In the genomic region with DNA sequence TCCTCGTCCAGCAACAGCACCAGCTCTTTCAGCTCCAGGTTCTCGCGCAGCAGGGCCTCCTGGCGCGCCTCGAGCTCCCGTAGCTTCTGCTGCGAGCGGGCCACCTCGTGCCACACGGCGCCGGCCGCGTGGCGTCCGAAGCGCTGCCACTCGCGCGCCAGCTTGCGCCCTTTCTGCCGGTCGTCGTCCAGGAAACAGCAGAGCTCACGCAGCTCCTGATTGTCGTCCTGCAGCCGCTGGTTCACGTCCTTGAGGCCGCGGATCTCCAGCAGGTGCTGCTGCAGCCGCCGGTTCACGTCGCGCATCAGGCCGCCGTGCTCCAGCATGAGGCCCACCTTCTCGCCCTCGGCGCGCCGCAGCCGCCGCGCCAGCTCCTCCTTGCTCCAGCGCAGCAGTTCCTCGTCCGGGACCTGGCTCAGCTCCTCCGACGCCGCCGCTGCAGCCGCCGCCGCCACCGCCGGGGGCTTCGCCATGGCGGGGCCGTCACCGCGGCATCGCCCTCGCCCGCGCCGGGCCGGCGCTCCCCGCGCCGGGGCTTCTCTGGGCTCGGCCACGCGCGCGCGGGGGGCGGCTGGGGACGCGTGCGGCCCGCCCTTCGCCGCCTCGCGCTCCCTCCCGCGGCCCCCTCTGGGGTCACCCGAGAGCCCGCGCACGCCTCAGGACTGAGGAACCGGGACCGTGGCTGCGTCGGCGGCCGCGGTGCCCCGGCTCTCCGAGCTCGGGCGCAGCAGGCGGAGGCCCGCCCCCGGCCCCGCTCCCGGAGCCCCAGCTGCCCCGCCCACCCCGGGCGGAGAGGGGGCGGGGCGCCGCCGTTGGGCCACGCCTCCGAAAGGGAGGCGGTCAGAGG, we compare ENCODE assay signal across 8 mouse cellular contexts. TPM values are rescaled to one million over a fixed set of nuclear protein-coding genes. Genes with fewer than 3 reads are reported as not detected.
DNase-seq lines count a peak whose midpoint lies in the region; ATAC-seq and TF ChIP-seq lines count a peak whose summit lies in the region.

Ccdc85c (minus strand) TSS at position 765 of the 847 bp plus-strand sequence.

- under 1% methylated on average over 94 of the region's 120 CpGs for WGBS in bone marrow, adult 2 months
- WGBS in forebrain, embryonic 11.5 days = under 1% methylated on average over 100 of the region's 120 CpGs
- under 1% methylated on average over 105 of the region's 120 CpGs for WGBS in stomach, embryonic 16.5 days

- no peaks in the 10 kb centered on the region for H3K9me3 ChIP-seq in megakaryocyte, embryonic 14.5 days
- H3K9me3 ChIP-seq in forebrain, embryonic 11.5 days (ENCODE audit: control insufficient read depth, low read length) = no peaks in the 10 kb centered on the region
- no peaks in the 10 kb centered on the region for H3K9me3 ChIP-seq in stomach, embryonic 16.5 days (replicated peaks; ENCODE audit: control insufficient read depth, low read length)

- peak within 1 kb of the TSS; percentile 99 for H3K4me2 ChIP-seq in forebrain, embryonic 11.5 days (ENCODE audit: low read depth, low read length, severe bottlenecking)
- peak within 1 kb of the TSS; percentile 93 for H3K4me2 ChIP-seq in stomach, embryonic 16.5 days (ENCODE audit: low read depth, low read length)

- no peak; the same call in 1 of the 2 replicates for TF ChIP-seq POLR2A in bone marrow, adult 2 months (IDR thresholded peaks at IDR 0.05; ENCODE audit: borderline replicate concordance, control insufficient read depth, low read depth, low read length)

- no peak for TF ChIP-seq CTCF in bone marrow, adult 2 months (IDR thresholded peaks at IDR 0.05; ENCODE audit: control insufficient read depth, insufficient read depth, low read length)

- H3K4me3 ChIP-seq in megakaryocyte, embryonic 14.5 days (replicated peaks) = peak within 1 kb of the TSS; percentile 89
- peak within 1 kb of the TSS; percentile 71 for H3K4me3 ChIP-seq in bone marrow, adult 2 months (replicated peaks; ENCODE audit: control insufficient read depth, low read depth, low read length)
- H3K4me3 ChIP-seq in forebrain, embryonic 11.5 days (ENCODE audit: low read depth, low read length) = peak within 1 kb of the TSS; percentile 80
- peak within 1 kb of the TSS; percentile 80 for H3K4me3 ChIP-seq in stomach, embryonic 16.5 days (replicated peaks; ENCODE audit: low read length)

- intact Hi-C loops in heart, postnatal 14 days (cut with DNase I) = loop anchor here (5.0 kb wide), 1 partner anchor 38 kb away; no protein-coding TSS in a partner anchor

- peak; percentile 81 for DNase-seq in forebrain, embryonic 11.5 days (ENCODE audit: low spot score)
- peak; percentile 34 to 53 for DNase-seq in heart, postnatal 14 days
- no peak for DNase-seq in left cerebral cortex, adult 8-10 months (ENCODE audit: low spot score in 2 of 2)
- peak; percentile 63 for DNase-seq in mesoderm, embryonic 11.5 days (ENCODE audit: low read depth, low spot score)

- no peaks in the 10 kb centered on the region for H3K36me3 ChIP-seq in megakaryocyte, embryonic 14.5 days (replicated peaks; ENCODE audit: low read length)
- H3K36me3 ChIP-seq in forebrain, embryonic 11.5 days (ENCODE audit: control insufficient read depth, insufficient read depth, low read length) = no peaks in the 10 kb centered on the region
- H3K36me3 ChIP-seq in stomach, embryonic 16.5 days (ENCODE audit: control insufficient read depth, insufficient read depth, low read length) = no peaks in the 10 kb centered on the region

- ATAC-seq in megakaryocyte, adult 5-6 weeks (ENCODE audit: poor library complexity, severe bottlenecking) = no peak
- no peak; the same call in 1 of the 2 replicates for ATAC-seq in forebrain, embryonic 11.5 days (replicated peaks; ENCODE audit: low FRiP score)
- no peak for ATAC-seq in stomach, embryonic 16.5 days (ENCODE audit: insufficient read depth, low FRiP score)

- H3K9ac ChIP-seq in forebrain, embryonic 11.5 days (ENCODE audit: low read length) = peak within 1 kb of the TSS; percentile 85
- peak within 1 kb of the TSS; percentile 89 for H3K9ac ChIP-seq in stomach, embryonic 16.5 days (ENCODE audit: low read length)

- H3K27me3 ChIP-seq in megakaryocyte, embryonic 14.5 days (replicated peaks) = peaks cover 96% of the 10 kb centered on the region
- no peaks in the 10 kb centered on the region for H3K27me3 ChIP-seq in forebrain, embryonic 11.5 days (ENCODE audit: control insufficient read depth, insufficient read depth, low read length)
- H3K27me3 ChIP-seq in stomach, embryonic 16.5 days (ENCODE audit: control insufficient read depth, insufficient read depth, low read length) = no peaks in the 10 kb centered on the region; the same call in 1 of the 2 replicates

- peaks cover 35% of the 10 kb centered on the region for H3K4me1 ChIP-seq in megakaryocyte, embryonic 14.5 days
- H3K4me1 ChIP-seq in bone marrow, adult 2 months (ENCODE audit: control insufficient read depth, insufficient read depth, low read length) = no peaks in the 10 kb centered on the region
- peaks cover 48% of the 10 kb centered on the region for H3K4me1 ChIP-seq in forebrain, embryonic 11.5 days (replicated peaks; ENCODE audit: control insufficient read depth, insufficient read depth, low read length)
- H3K4me1 ChIP-seq in stomach, embryonic 16.5 days (ENCODE audit: control insufficient read depth, insufficient read depth, low read length) = peaks cover 63% of the 10 kb centered on the region

- H3K27ac ChIP-seq in bone marrow, adult 2 months (ENCODE audit: control insufficient read depth, insufficient read depth, low read depth, low read length, poor library complexity) = no peak within 1 kb of the TSS; the same call in 1 of the 2 replicates
- peak within 1 kb of the TSS; percentile 95 for H3K27ac ChIP-seq in forebrain, embryonic 11.5 days (ENCODE audit: low read depth, low read length)
- H3K27ac ChIP-seq in stomach, embryonic 16.5 days (ENCODE audit: low read length) = peak within 1 kb of the TSS; percentile 67

RNA-seq across cellular contexts. Expression of gene Ccdc85c, which starts in this region (rescaled TPM):
- polyA plus RNA-seq in megakaryocyte, embryonic 14.5 days (2012; ENCODE audit: insufficient read depth, low replicate concordance) = 1.5 and 13.9 TPM in 2 replicates
- total RNA-seq in megakaryocyte, adult 5-6 weeks (2015) = 0.04 and 0.05 TPM in 2 replicates
- 0.11 and 0.37 TPM in 2 replicates for total RNA-seq in megakaryocyte, adult 5-6 weeks (2017)
- 0.83 and 2.7 TPM in 2 replicates for polyA plus RNA-seq in bone marrow, adult 2 months (2011; ENCODE audit: insufficient read depth, insufficient read length, low replicate concordance, missing spikeins)
- polyA plus RNA-seq in forebrain, embryonic 11.5 days (2014; fragmentation: Nextera tagmentation; extraction: Ambion mirVana) = 18.0 and 18.8 TPM in 2 replicates
- total RNA-seq in heart, postnatal 14 days (2021) = 10 to 100 TPM; 33.2 to 35.2 TPM
- 10 to 100 TPM; 71.7 to 85.8 (median 80.1) TPM for total RNA-seq in left cerebral cortex, adult 8-10 months (2022)
- polyA plus RNA-seq in stomach, embryonic 16.5 days (2015; fragmentation: Nextera tagmentation; extraction: Ambion mirVana) = 6.5 and 6.9 TPM in 2 replicates

Comparison
In these comparisons a context has a peak if more than half of its experiments do, and no peak if none do; other contexts are left out.
1. RNA of gene Ccdc85c (total RNA-seq): 71.7 to 85.8 TPM in left cerebral cortex, adult 8-10 months and 33.2 to 35.2 TPM in heart, postnatal 14 days; 0.04 to 0.37 TPM in megakaryocyte, adult 5-6 weeks; every median in the first group is over 10 times any median in the second.
2. DNase-seq: peak in forebrain, embryonic 11.5 days (single experiment), heart, postnatal 14 days (2 of 2) and mesoderm, embryonic 11.5 days (single experiment); none in left cerebral cortex, adult 8-10 months (0 of 2).
3. Peak in every context shown above with its lines, with median percentiles within 50 percentile points of each other: H3K4me3 ChIP-seq.